Mouse (Mus musculus) NIH3T3 (cell line): ENCODE results near the gene Rps6kc1.

ENCODE experiments used
- DNase-seq: peaks from one replicate; pipeline ENCODE4 v3.0.0-alpha.2; 2012; ENCODE audit warnings: low read depth

Gene Rps6kc1

DNA sequence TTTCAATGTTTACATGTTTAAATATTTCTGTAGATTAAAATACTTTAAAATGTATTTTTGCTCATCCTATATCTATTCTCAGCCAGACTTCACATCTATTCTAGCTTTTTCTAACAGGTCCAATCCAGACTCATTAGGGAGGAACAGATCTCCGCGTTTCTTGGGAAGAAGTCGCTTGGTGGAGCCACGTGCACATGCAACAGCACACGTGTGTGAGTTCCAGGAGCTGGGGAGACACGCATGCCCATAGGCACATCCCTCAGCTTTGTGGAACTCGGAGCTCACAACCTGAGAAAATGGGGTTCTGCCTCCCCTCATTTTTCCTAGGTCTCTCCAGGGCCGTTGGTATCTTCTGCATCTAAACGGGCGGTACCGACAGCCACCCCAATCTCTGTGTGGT, 243.7 kb downstream of the Rps6kc1 start:
- DNase-seq: no peak

- no peak for DNase-seq
Measured at GRCm38 (mm10) chr1:190667326-190667725, 244.2 kb downstream of the Rps6kc1 start.

- DNase-seq: no peak
Measured at GRCm38 (mm10) chr1:190665490-190665875, 246.1 kb downstream of the Rps6kc1 start.

DNA sequence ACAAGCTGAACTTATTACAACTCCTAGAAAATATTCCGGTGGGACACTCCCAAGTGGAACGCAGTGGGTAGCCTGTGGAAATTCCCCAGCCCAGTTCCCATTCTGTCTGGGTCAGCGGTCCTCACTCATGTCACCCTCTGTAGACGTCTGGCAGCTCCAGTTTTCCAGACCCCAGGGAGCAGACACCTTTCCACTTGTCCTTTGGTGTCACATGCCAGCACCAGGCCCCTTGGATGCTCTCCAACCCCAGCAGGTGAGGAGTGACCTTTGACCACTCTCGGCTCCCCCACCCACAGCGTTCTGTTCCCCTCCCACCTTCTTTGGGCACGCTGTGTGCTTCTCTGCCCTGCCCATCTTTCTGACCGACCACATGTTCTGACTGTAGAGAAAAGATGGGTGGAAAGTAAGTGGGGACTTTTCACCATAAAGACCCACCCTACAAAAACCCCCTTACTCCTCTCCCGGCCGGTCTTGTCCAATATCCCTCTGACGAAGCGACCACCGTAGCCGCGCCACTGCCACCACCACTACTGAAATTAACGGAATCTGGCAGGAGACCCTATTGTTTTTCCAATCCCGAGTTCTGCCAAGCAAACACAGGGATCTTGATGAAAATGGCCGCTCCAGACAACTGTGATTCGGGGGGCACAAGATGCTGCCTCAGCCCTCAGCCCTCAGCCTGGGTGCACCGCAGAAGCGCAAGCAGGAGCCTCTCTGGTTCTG, 246.6 kb downstream of the Rps6kc1 start:
- DNase-seq: no peak

DNA sequence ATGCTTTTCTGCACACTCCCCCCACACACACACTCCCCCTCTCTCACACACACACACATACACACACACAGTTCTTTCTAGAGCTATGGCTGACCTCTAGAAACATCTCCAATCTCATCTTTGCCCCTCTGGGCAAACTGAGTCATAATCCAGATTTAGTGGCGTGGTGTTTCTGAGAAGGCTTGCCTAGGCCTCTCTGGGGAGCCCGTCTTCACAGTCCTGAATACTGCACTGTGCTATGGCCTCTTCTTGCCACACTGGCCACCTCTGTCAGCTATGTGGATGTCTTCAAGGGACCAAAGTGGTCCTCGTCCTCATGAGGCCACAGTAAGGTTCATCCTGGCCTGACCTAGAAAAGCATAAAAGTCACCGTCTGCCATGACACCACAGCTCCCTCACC, 247.6 kb downstream of the Rps6kc1 start:
- DNase-seq: no peak

DNA sequence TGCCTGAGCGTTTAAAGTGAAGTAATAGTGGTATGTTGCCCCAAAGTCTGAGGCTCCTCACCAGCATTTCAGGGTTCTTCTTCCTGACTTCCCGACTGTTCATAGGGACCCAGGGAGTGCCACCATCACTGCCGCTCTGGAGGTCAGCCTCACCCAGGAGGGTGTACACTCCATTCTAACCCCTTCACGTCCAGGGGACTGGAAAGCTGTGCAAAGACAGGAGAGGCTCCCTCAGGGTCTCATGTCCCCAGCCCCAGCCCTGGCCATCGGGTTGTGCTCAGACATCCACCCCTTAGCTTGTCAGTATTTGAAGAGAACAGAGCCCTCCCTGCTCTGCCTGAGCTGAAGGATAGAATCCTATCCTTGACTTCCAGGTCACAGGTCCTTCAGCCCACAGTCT, 248.8 kb downstream of the Rps6kc1 start:
- no peak for DNase-seq

DNA sequence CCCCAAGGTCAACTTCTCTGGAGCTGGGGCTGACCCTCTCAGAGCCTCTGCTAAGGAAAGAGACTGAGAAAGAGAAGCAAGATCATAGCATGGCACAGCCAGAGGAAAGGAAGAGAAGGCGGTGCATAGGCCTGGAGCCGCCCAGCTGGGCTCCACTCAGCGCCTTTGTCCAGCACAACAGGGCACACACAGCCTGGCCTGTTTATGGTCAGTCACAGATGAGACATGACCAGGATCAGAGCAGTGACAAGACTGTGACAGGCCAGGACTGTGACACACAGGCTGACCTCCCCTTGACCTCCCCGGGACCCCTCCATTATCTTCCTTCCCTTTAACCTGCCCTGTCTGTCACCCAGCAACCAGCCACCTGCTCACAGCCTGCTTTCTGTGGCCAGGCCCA, 249.8 kb downstream of the Rps6kc1 start:
- no peak for DNase-seq

DNA sequence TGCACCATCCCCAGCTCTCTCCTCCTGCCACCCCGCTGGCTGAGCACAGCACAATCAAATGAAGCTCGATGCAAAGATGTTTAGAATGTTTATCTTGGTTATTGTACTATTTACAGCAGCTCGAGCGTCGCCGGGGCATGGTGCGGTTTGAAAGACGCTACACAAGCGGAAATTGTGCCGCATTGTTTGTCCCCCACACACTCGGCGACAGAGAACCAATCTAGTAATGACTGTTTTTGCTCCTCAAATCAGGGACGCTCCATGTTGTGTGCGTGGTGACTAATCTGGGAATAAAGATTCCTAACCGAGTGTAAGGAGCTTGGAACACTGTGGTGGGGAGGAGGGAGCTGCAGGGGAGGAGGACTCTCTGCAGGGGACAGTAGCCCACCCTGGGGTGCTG, 250.3 kb downstream of the Rps6kc1 start:
- no peak for DNase-seq

DNA sequence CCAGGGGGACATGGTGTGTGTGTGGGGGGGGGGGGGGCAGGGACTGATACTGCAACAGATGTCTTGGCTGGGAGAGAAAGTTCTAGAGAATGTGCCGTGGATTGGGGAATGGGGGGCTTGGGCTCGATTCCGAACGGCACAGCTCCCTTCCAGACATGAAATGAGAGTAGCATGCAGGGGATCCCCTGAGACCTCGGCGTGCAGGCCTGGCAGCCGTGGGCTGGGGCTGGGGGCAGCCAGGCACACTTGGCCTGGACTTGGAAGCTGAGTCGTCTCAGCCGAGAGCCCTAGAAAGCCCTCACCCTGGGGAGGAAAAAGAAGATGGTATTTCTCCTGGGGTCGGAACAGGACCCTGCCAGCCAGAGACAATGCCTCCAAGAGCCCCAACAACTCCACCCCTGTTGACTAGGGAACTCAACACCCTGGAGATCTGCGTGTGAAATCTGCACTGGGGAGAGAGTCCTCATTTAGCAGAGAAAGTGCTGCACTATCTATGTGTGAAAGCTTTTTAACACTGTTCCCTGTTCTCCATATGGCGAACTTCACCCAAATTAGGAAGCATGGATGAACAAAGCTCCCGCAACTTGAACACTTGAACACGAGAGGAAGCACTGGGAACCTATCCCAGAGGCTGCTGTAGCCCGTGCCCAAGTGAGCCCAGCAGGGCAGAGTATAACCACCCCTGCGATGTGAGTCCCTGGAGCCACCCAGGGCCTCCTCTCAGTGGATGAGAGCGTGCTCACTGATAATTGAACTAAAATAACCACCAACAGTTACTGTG, 251.7 kb downstream of the Rps6kc1 start:
- no peak for DNase-seq

GRCm38 (mm10) chr1:190658266-190658665, 253.3 kb downstream of the Rps6kc1 start:
- no peak for DNase-seq

DNA sequence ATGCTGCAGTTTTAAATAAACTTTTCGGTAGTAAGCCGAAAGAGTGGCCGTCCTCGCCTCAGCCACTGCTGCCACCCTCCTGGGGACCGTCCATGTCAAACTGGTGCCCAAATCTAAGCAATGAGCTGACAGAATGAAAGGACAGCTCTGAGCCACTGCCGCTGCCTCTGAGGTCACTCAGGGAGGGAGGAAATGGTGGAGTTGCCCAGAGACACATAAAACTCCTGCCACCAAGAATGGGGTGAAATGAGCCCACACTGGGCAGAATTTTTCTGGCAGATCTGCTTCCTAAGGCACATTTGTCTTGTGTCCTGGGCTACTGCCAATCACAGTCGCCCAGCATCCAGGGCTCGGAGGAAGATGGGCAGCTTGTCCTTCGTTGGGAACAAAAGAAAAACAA, 255.5 kb downstream of the Rps6kc1 start:
- no peak for DNase-seq

GRCm38 (mm10) chr1:190655651-190656050, 255.9 kb downstream of the Rps6kc1 start:
- DNase-seq: no peak

- no peak for DNase-seq
Measured at GRCm38 (mm10) chr1:190655081-190655480, 256.5 kb downstream of the Rps6kc1 start.

GRCm38 (mm10) chr1:190654694-190655001, 256.9 kb downstream of the Rps6kc1 start:
- DNase-seq: no peak

DNA sequence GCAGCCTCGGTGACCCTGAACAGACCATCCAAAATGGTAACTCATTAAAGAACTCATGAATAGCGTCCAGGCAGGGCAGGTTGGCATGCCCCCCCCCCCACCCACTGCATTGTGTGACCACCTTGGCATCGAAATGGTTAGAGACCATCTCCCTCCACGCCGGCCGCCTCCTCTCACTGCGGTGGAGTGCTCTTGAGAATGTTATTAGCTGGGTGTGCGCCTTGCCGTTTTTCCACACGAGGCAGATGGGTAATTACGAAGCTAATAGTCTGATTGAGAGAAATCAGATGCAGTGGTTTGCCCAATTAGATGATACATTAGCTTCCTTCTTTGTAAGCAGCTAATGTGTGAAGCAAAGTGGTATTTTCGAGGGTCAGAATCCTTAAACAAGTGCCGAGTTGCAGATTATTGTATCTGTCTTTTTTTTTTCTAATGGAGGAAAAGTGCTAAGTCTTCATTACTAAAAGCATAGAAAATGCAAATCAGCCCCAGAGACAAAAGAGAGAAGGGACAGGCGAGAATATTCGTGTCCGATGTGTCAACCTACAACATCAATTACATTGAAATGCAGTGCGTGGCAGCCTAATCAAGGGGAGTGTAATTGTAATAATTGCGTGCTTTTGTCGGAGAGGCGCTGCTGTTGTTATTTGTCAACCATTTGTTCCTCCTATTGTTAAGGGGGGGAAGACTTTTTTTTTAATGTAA, 257.4 kb downstream of the Rps6kc1 start:
- DNase-seq: no peak

DNA sequence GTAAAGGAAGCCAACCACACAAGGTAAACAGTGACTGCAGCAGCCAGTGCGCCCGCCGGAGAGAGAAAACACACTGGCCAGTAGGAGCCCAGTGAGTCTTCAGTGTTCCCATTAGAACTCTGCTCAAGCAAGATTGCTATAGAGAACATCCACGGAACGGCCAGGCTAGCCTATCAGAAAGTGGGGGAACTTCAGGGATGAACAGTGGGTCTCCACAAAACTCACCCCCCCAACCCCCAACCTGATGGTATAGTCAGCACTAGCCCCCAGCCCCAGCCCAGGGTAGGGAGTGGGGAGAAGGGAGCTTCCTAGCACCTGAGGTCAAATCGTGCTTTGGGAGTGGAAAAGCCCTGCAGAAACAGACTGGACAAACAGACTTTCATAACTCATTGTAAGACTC, 258.5 kb downstream of the Rps6kc1 start:
- no peak for DNase-seq
